Mouse (Mus musculus): Measurements from ENCODE around the gene 9430038I01Rik. TPM values are rescaled to one million over a fixed set of nuclear protein-coding genes. Genes with fewer than 3 reads are reported as not detected.
A peak's percentile ranks its signal among the peaks of the same experiment; 100 is the strongest.
"Not testable (repeated sequence)": the region's sequence is repeated elsewhere in the genome, so short reads cannot be mapped to it uniquely, and the experiment has no call there.

Gene 9430038I01Rik
- polyA plus RNA-seq (2015; fragmentation: Nextera tagmentation; extraction: Ambion mirVana), result 21.5 and 21.9 TPM in 2 replicates

DNA sequence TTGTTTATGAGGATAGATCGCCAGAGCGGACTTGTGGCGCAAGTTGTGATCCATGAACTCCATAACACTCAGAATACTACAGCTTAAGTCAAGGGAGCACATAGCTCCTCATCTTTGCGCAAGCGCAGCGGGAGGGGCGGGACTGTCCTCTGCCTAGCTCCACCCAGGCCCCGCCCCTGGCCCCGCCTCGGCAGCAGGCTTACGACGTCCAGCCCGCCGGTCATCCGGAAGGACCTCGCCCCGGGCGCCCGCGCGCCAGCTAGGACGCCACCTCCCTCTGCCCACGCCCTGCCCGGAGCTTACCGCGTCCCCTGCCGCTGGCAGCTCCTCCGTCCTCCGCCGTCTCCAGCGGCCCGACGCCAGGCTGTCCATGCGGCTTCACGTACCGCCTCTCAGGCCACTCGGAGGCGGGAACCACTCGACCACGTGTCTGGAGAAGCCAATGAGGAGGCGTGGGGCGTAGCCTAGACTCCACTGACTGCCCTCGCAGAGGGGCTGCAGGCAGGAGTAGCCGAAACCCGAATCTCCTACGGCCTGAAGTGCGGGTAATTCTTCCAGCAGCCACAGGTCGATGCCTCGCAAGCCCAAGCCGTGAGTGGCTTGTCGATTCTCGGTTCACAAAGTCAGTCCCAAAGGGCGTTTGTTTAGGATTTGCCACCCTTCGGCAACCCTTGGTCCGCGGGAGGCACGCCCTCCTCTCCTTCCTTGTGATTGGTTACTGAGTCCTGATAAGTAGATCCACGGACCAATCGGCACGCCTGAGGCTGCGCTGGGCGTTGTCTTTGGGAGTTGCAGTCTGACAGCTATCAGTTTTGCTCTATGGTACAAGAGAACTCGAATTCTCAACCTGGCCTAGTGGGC lies at the start of gene 9430038I01Rik:
TSS of gene 9430038I01Rik (minus strand) at position 426 of the 861 bp plus-strand sequence.
- under 1% methylated on average over 60 of the region's 63 CpGs for WGBS
- ATAC-seq (ENCODE audit: insufficient read depth, low FRiP score), result peak; percentile 99
- H3K27me3 ChIP-seq (ENCODE audit: control insufficient read depth, insufficient read depth, low read length), result no peaks in the 10 kb centered on the region

DNA sequence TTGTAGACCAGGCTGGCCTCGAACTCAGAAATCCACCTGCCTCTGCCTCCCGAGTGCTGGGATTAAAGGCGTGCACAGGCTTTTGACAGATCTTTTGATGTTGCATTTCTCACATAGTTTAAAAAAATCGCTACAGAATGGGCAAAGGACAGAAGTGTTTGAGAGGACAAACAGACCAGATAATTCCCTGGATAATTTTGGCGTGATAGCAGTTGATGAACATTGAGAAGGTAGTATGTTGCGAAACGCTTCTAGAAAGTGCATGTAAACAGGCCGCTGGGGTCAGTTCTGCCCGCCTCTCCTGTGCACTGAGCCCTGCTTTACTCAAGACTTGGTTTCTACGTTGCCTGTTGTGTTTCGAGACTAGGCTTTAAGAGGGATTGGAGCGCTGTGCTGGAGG lies 34.8 kb upstream of the 9430038I01Rik start:
- Histone ChIP-seq H3K36me3 (ENCODE audit: control insufficient read depth, insufficient read depth, low read length) (0 out of 2 replicates have a peak, but pooled peaks cover 3% of the 10 kb centered on the region), H3K27ac (ENCODE audit: low read length) (no peak overlapping the region), H3K4me1 (ENCODE audit: control insufficient read depth, insufficient read depth, low read length) (peaks cover 5% of the 10 kb centered on the region), H3K4me2 (ENCODE audit: low read depth, low read length) (no peak overlapping the region), H3K9ac (ENCODE audit: low read length) (no peak overlapping the region), H3K27me3 (ENCODE audit: control insufficient read depth, insufficient read depth, low read length) (no peaks in the 10 kb centered on the region), H3K9me3 (replicated peaks; ENCODE audit: control insufficient read depth, low read length) (no peaks in the 10 kb centered on the region), H3K4me3 (replicated peaks; ENCODE audit: low read length) (no peak overlapping the region)
- ATAC-seq (ENCODE audit: insufficient read depth, low FRiP score), result no peak
- 91% methylated on average over 12 of the region's 12 CpGs for WGBS

More for the DNA sequence above, at the start of gene 9430038I01Rik:
- H3K36me3 ChIP-seq (ENCODE audit: control insufficient read depth, insufficient read depth, low read length), result no peaks in the 10 kb centered on the region
- H3K4me3 ChIP-seq (replicated peaks; ENCODE audit: low read length), result peak within 1 kb of the TSS; percentile 86
- peak within 1 kb of the TSS; percentile 97 for H3K27ac ChIP-seq (ENCODE audit: low read length)
- H3K4me1 ChIP-seq (ENCODE audit: control insufficient read depth, insufficient read depth, low read length), result 0 out of 2 replicates have a peak, but pooled peaks cover 6% of the 10 kb centered on the region
- H3K9ac ChIP-seq (ENCODE audit: low read length), result peak within 1 kb of the TSS; percentile 87
- no peaks in the 10 kb centered on the region for H3K9me3 ChIP-seq (replicated peaks; ENCODE audit: control insufficient read depth, low read length)
- peak within 1 kb of the TSS; percentile 64 for H3K4me2 ChIP-seq (ENCODE audit: low read depth, low read length)

- no peaks in the 10 kb centered on the region for H3K9me3 ChIP-seq (replicated peaks; ENCODE audit: control insufficient read depth, low read length)
- 0 out of 2 replicates have a peak, but pooled peaks cover 3% of the 10 kb centered on the region for H3K36me3 ChIP-seq (ENCODE audit: control insufficient read depth, insufficient read depth, low read length)
- 94% methylated on average over 4 of the region's 4 CpGs for WGBS
- no peak overlapping the region for H3K27ac ChIP-seq (ENCODE audit: low read length)
- H3K4me3 ChIP-seq (replicated peaks; ENCODE audit: low read length), result no peak overlapping the region
- H3K9ac ChIP-seq (ENCODE audit: low read length), result no peak overlapping the region
- H3K4me1 ChIP-seq (ENCODE audit: control insufficient read depth, insufficient read depth, low read length), result peaks cover 11% of the 10 kb centered on the region
- H3K4me2 ChIP-seq (ENCODE audit: low read depth, low read length), result no peak overlapping the region
- ATAC-seq (ENCODE audit: insufficient read depth, low FRiP score), result peak; percentile 35; the same call in 1 of the 2 replicates
- no peaks in the 10 kb centered on the region for H3K27me3 ChIP-seq (ENCODE audit: control insufficient read depth, insufficient read depth, low read length)
These were observed 32.4 kb upstream of the 9430038I01Rik start for GRCm38 (mm10) chr7:137442951-137443350.

GRCm38 (mm10) chr7:137438962-137439361 lies 28.4 kb upstream of the 9430038I01Rik start:
- H3K36me3 ChIP-seq (ENCODE audit: control insufficient read depth, insufficient read depth, low read length); H3K9ac ChIP-seq (ENCODE audit: low read length); H3K27ac ChIP-seq (ENCODE audit: low read length); ATAC-seq (ENCODE audit: insufficient read depth, low FRiP score); H3K27me3 ChIP-seq (ENCODE audit: control insufficient read depth, insufficient read depth, low read length); H3K9me3 ChIP-seq (replicated peaks; ENCODE audit: control insufficient read depth, low read length): not testable (repeated sequence)
- H3K4me2 ChIP-seq (ENCODE audit: low read depth, low read length), result peak overlapping the region; percentile 80
- H3K4me3 ChIP-seq (replicated peaks; ENCODE audit: low read length), result peak overlapping the region; percentile 99
- peaks cover 17% of the 10 kb centered on the region for H3K4me1 ChIP-seq (ENCODE audit: control insufficient read depth, insufficient read depth, low read length)
- 88% methylated on average over 7 of the region's 7 CpGs for WGBS

GRCm38 (mm10) chr7:137438179-137438550 lies 27.6 kb upstream of the 9430038I01Rik start:
- H3K9ac ChIP-seq (ENCODE audit: low read length), result peak overlapping the region; percentile 96
- peak overlapping the region; percentile 80 for H3K4me2 ChIP-seq (ENCODE audit: low read depth, low read length)
- 5% methylated on average over 7 of the region's 7 CpGs for WGBS
- H3K9me3 ChIP-seq (replicated peaks; ENCODE audit: control insufficient read depth, low read length), result no peaks in the 10 kb centered on the region
- no peak for ATAC-seq (ENCODE audit: insufficient read depth, low FRiP score)
- peak overlapping the region; percentile 89 for H3K27ac ChIP-seq (ENCODE audit: low read length)
- peaks cover 17% of the 10 kb centered on the region for H3K4me1 ChIP-seq (ENCODE audit: control insufficient read depth, insufficient read depth, low read length)
- H3K36me3 ChIP-seq (ENCODE audit: control insufficient read depth, insufficient read depth, low read length), result 0 out of 2 replicates have a peak, but pooled peaks cover 3% of the 10 kb centered on the region
- H3K27me3 ChIP-seq (ENCODE audit: control insufficient read depth, insufficient read depth, low read length), result no peaks in the 10 kb centered on the region
- H3K4me3 ChIP-seq (replicated peaks; ENCODE audit: low read length), result peak overlapping the region; percentile 99

DNA sequence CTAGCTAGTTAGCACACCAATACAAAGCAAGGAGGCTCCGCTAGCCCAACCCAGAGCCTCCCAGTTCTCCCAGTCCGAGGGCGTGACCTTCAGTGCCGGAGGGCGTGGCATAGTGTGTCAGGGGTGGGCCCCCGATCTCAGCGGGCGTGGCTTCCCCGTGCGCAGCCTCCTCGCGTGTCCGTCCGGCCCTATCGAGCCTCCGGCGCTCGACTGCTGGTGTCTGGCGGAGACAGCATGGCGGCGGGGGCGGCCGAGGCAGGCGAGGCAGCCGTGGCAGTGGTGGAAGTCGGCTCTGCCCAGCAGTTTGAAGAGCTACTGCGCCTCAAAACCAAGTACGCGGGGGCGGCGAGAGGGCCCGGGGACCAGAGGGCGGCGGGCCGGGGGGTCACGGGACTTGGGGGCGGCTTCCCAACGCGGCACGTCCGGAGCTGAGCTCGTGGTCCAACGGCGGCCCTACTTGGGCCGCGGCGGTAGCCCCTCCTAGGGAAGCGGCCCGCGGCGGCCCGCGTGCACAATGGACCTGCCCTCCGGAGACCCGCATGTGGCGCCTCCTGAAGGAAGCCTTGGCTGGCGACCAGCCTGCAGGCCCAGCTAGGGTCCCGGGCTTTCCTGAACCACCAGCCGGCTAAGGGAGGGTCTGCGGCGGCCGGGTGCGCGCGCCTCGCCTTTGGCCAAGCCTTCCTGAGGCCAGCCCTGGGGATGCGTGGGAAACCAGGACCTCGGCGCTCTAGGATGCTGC lies 27.0 kb upstream of the 9430038I01Rik start, which contains the start of gene Glrx3:
TSS of gene Glrx3 (plus strand) at position 175 of the 739 bp plus-strand sequence.
- peaks cover 15% of the 10 kb centered on the region for H3K4me1 ChIP-seq (ENCODE audit: control insufficient read depth, insufficient read depth, low read length)
- peak within 1 kb of the TSS; percentile 99 for H3K4me3 ChIP-seq (replicated peaks; ENCODE audit: low read length)
- H3K27me3 ChIP-seq (ENCODE audit: control insufficient read depth, insufficient read depth, low read length), result no peaks in the 10 kb centered on the region
- H3K27ac ChIP-seq (ENCODE audit: low read length), result peak within 1 kb of the TSS; percentile 89
- H3K36me3 ChIP-seq (ENCODE audit: control insufficient read depth, insufficient read depth, low read length), result 0 out of 2 replicates have a peak, but pooled peaks cover 3% of the 10 kb centered on the region
- peak within 1 kb of the TSS; percentile 80 for H3K4me2 ChIP-seq (ENCODE audit: low read depth, low read length)
- peak within 1 kb of the TSS; percentile 96 for H3K9ac ChIP-seq (ENCODE audit: low read length)
- H3K9me3 ChIP-seq (replicated peaks; ENCODE audit: control insufficient read depth, low read length), result no peaks in the 10 kb centered on the region
- 1% methylated on average over 69 of the region's 69 CpGs for WGBS
- peak; percentile 98 for ATAC-seq (ENCODE audit: insufficient read depth, low FRiP score)

DNA sequence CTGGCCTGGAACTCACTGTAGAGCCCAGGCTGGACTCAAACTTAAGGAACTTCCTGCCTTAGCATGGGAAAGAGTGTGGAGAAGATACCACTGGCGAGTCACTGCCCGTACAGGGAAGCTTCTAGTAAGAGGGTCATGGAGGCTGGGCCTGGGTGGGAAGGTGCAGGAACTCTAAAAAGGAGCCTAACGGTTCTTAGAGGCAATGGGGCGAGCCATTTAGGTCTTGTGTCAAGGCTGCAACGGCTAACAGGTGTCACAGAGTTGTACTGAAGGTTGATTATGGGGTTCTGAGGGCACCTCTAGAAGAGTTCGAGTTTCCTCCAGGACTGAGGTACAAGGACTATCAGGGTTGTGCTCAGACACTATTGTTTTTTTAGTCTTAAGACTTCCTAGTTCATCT lies 26.3 kb upstream of the 9430038I01Rik start:
- H3K27ac ChIP-seq (ENCODE audit: low read length), result 0 out of 2 replicates have a peak overlapping the region, but pooled peaks have one; percentile 1
- H3K4me1 ChIP-seq (ENCODE audit: control insufficient read depth, insufficient read depth, low read length), result peaks cover 15% of the 10 kb centered on the region
- H3K4me3 ChIP-seq (replicated peaks; ENCODE audit: low read length), result peak overlapping the region; percentile 99; the same call in 1 of the 2 replicates
- WGBS, result 74% methylated on average over 6 of the region's 6 CpGs
- H3K27me3 ChIP-seq (ENCODE audit: control insufficient read depth, insufficient read depth, low read length), result no peaks in the 10 kb centered on the region
- H3K9me3 ChIP-seq (replicated peaks; ENCODE audit: control insufficient read depth, low read length), result no peaks in the 10 kb centered on the region
- no peak overlapping the region for H3K9ac ChIP-seq (ENCODE audit: low read length)
- 0 out of 2 replicates have a peak, but pooled peaks cover 3% of the 10 kb centered on the region for H3K36me3 ChIP-seq (ENCODE audit: control insufficient read depth, insufficient read depth, low read length)
- no peak for ATAC-seq (ENCODE audit: insufficient read depth, low FRiP score)
- H3K4me2 ChIP-seq (ENCODE audit: low read depth, low read length), result peak overlapping the region; percentile 42

- H3K4me2 ChIP-seq (ENCODE audit: low read depth, low read length), result no peak overlapping the region
- ATAC-seq (ENCODE audit: insufficient read depth, low FRiP score), result no peak
- peaks cover 2% of the 10 kb centered on the region; the same call in 1 of the 2 replicates for H3K4me1 ChIP-seq (ENCODE audit: control insufficient read depth, insufficient read depth, low read length)
- H3K4me3 ChIP-seq (replicated peaks; ENCODE audit: low read length), result no peak overlapping the region
- H3K9me3 ChIP-seq (replicated peaks; ENCODE audit: control insufficient read depth, low read length), result no peaks in the 10 kb centered on the region
- H3K9ac ChIP-seq (ENCODE audit: low read length), result no peak overlapping the region
- WGBS, result 59% methylated on average over 13 of the region's 13 CpGs
- no peaks in the 10 kb centered on the region for H3K36me3 ChIP-seq (ENCODE audit: control insufficient read depth, insufficient read depth, low read length)
- no peak overlapping the region for H3K27ac ChIP-seq (ENCODE audit: low read length)
- H3K27me3 ChIP-seq (ENCODE audit: control insufficient read depth, insufficient read depth, low read length), result no peaks in the 10 kb centered on the region
These were observed 21.4 kb upstream of the 9430038I01Rik start for GRCm38 (mm10) chr7:137431769-137432603.
